Mouse (Mus musculus) fibroblast of lung, adult 2 months (primary cell): Measurements from ENCODE around the gene Arhgef10l.
A peak's percentile ranks its signal among the peaks of the same experiment; 100 is the strongest.

ENCODE experiments used
- DNase-seq: peaks from one replicate; pipeline ENCODE4 v3.0.0-alpha.2; 2011; ENCODE audit warnings: low read depth

Arhgef10l gene

GRCm38 (mm10) chr4:140657681-140658575, 7.9 kb downstream of the Arhgef10l start:
- DNase-seq, result no peak

- peak; percentile 75 for DNase-seq
Measured at GRCm38 (mm10) chr4:140656529-140656928, 9.3 kb downstream of the Arhgef10l start.

GRCm38 (mm10) chr4:140654798-140655197, 11.0 kb downstream of the Arhgef10l start:
- no peak for DNase-seq

GRCm38 (mm10) chr4:140653835-140654583, 11.8 kb downstream of the Arhgef10l start:
- no peak for DNase-seq

- DNase-seq, result no peak
Measured at GRCm38 (mm10) chr4:140649731-140650130, 16.1 kb downstream of the Arhgef10l start.

- DNase-seq, result no peak
Measured at GRCm38 (mm10) chr4:140649207-140649591, 16.6 kb downstream of the Arhgef10l start.

GRCm38 (mm10) chr4:140648443-140649206, 17.2 kb downstream of the Arhgef10l start:
- no peak for DNase-seq

- DNase-seq, result no peak
Measured at GRCm38 (mm10) chr4:140647711-140648421, 17.9 kb downstream of the Arhgef10l start.

GRCm38 (mm10) chr4:140645638-140646037, 20.2 kb downstream of the Arhgef10l start:
- DNase-seq, result no peak

GRCm38 (mm10) chr4:140644701-140645100, 21.1 kb downstream of the Arhgef10l start:
- DNase-seq, result no peak

- DNase-seq, result no peak
Measured at GRCm38 (mm10) chr4:140644276-140644675, 21.5 kb downstream of the Arhgef10l start.

GRCm38 (mm10) chr4:140642378-140642777, 23.4 kb downstream of the Arhgef10l start:
- no peak for DNase-seq

- no peak for DNase-seq
Measured at GRCm38 (mm10) chr4:140641414-140641918, 24.3 kb downstream of the Arhgef10l start.

GRCm38 (mm10) chr4:140640668-140641067, 25.1 kb downstream of the Arhgef10l start:
- no peak for DNase-seq

- DNase-seq, result no peak
Measured at GRCm38 (mm10) chr4:140640242-140640523, 25.6 kb downstream of the Arhgef10l start.

GRCm38 (mm10) chr4:140639431-140640241, 26.2 kb downstream of the Arhgef10l start:
- DNase-seq, result no peak

- DNase-seq, result no peak
Measured at GRCm38 (mm10) chr4:140638591-140638990, 27.2 kb downstream of the Arhgef10l start.

GRCm38 (mm10) chr4:140637269-140637668, 28.5 kb downstream of the Arhgef10l start:
- DNase-seq, result no peak

- DNase-seq, result no peak
Measured at GRCm38 (mm10) chr4:140636312-140636996, 29.4 kb downstream of the Arhgef10l start.

- DNase-seq, result no peak
Measured at GRCm38 (mm10) chr4:140634861-140635388, 30.9 kb downstream of the Arhgef10l start.
